Mouse (Mus musculus): ENCODE measurements around the gene Spata5.
"Not testable (repeated sequence)": the region's sequence is repeated elsewhere in the genome, so short reads cannot be mapped to it uniquely, and the experiment has no call there.

Gene Spata5

GRCm38 (mm10) chr3:37584576-37584975 is 164.9 kb downstream of the Spata5 start:
- no peak for DNase-seq

- peak in 1 of 2 experiments; percentile 37 for DNase-seq
Observed at GRCm38 (mm10) chr3:37585967-37586730, 166.5 kb downstream of the Spata5 start.

GRCm38 (mm10) chr3:37586731-37587578 is 167.3 kb downstream of the Spata5 start:
- DNase-seq: no peak

- DNase-seq: no peak
Observed at GRCm38 (mm10) chr3:37595721-37596120, 176.0 kb downstream of the Spata5 start.

- no peak for DNase-seq
Observed at GRCm38 (mm10) chr3:37596519-37596918, 176.8 kb downstream of the Spata5 start.

GRCm38 (mm10) chr3:37597200-37597599 is 177.5 kb downstream of the Spata5 start:
- no peak for DNase-seq

- DNase-seq: not testable (repeated sequence)
Observed at GRCm38 (mm10) chr3:37599641-37600040, 179.9 kb downstream of the Spata5 start.

GRCm38 (mm10) chr3:37602356-37602755 is 182.7 kb downstream of the Spata5 start:
- DNase-seq: no peak

- no peak for DNase-seq
Observed at GRCm38 (mm10) chr3:37602890-37603289, 183.2 kb downstream of the Spata5 start.

GRCm38 (mm10) chr3:37603541-37603940 is 183.8 kb downstream of the Spata5 start:
- DNase-seq: no peak

- DNase-seq: no peak
Observed at GRCm38 (mm10) chr3:37604976-37605875, 185.5 kb downstream of the Spata5 start.

- DNase-seq: no peak
Observed at GRCm38 (mm10) chr3:37605876-37606238, 186.2 kb downstream of the Spata5 start.

- no peak for DNase-seq
Observed at GRCm38 (mm10) chr3:37608926-37609325, 189.2 kb downstream of the Spata5 start.

- no peak for DNase-seq
Observed at GRCm38 (mm10) chr3:37610670-37611069, 191.0 kb downstream of the Spata5 start.

GRCm38 (mm10) chr3:37613722-37614121 is 194.0 kb downstream of the Spata5 start:
- DNase-seq: peak; percentile 64 to 78

GRCm38 (mm10) chr3:37614878-37615650 is 195.4 kb downstream of the Spata5 start:
- DNase-seq: no peak

- DNase-seq: no peak
Observed at GRCm38 (mm10) chr3:37616586-37617547, 197.2 kb downstream of the Spata5 start.

All from lung, postnatal 4 days (tissue).